Mouse (Mus musculus): Measurements from ENCODE around the gene Ssr2.
"Not testable (repeated sequence)": the region's sequence is repeated elsewhere in the genome, so short reads cannot be mapped to it uniquely, and the experiment has no call there.

Gene Ssr2

GRCm38 (mm10) chr3:88563966-88564365 is 11.7 kb upstream of the Ssr2 start:
- no peak for DNase-seq (ENCODE audit: low spot score)

GRCm38 (mm10) chr3:88566116-88566515 is 9.6 kb upstream of the Ssr2 start:
- DNase-seq (ENCODE audit: low spot score): no peak

- DNase-seq (ENCODE audit: low spot score): no peak
Measured at GRCm38 (mm10) chr3:88566536-88567061, 9.1 kb upstream of the Ssr2 start.

GRCm38 (mm10) chr3:88567892-88568291 is 7.8 kb upstream of the Ssr2 start:
- DNase-seq (ENCODE audit: low spot score): no peak

GRCm38 (mm10) chr3:88568615-88569014 is 7.1 kb upstream of the Ssr2 start:
- DNase-seq (ENCODE audit: low spot score): no peak

GRCm38 (mm10) chr3:88569093-88569492 is 6.6 kb upstream of the Ssr2 start:
- no peak for DNase-seq (ENCODE audit: low spot score)

GRCm38 (mm10) chr3:88569694-88570093 is 6.0 kb upstream of the Ssr2 start:
- no peak for DNase-seq (ENCODE audit: low spot score)

GRCm38 (mm10) chr3:88570341-88570740 is 5.3 kb upstream of the Ssr2 start:
- no peak for DNase-seq (ENCODE audit: low spot score)

- no peak for DNase-seq (ENCODE audit: low spot score)
Measured at GRCm38 (mm10) chr3:88571856-88572255, 3.8 kb upstream of the Ssr2 start.

GRCm38 (mm10) chr3:88572835-88573234 is 2.8 kb upstream of the Ssr2 start:
- DNase-seq (ENCODE audit: low spot score): no peak

- DNase-seq (ENCODE audit: low spot score): no peak
Measured at GRCm38 (mm10) chr3:88573810-88574209, 1.9 kb upstream of the Ssr2 start.

GRCm38 (mm10) chr3:88577846-88578245 is 2.2 kb downstream of the Ssr2 start:
- not testable (repeated sequence) for DNase-seq (ENCODE audit: low spot score)

- no peak for DNase-seq (ENCODE audit: low spot score)
Measured at GRCm38 (mm10) chr3:88578498-88579424, 3.1 kb downstream of the Ssr2 start.

- DNase-seq (ENCODE audit: low spot score): peak; percentile 59
Measured at GRCm38 (mm10) chr3:88579454-88580117, 3.9 kb downstream of the Ssr2 start.

- DNase-seq (ENCODE audit: low spot score): no peak
Measured at GRCm38 (mm10) chr3:88585769-88586168, 10.1 kb downstream of the Ssr2 start.

- DNase-seq (ENCODE audit: low spot score): no peak
Measured at GRCm38 (mm10) chr3:88586640-88587039, 11.0 kb downstream of the Ssr2 start.

- DNase-seq (ENCODE audit: low spot score): no peak
Measured at GRCm38 (mm10) chr3:88590246-88590645, 14.6 kb downstream of the Ssr2 start.

- no peak for DNase-seq (ENCODE audit: low spot score)
Measured at GRCm38 (mm10) chr3:88591044-88591443, 15.4 kb downstream of the Ssr2 start.

GRCm38 (mm10) chr3:88591950-88592731 is 16.5 kb downstream of the Ssr2 start:
- no peak for DNase-seq (ENCODE audit: low spot score)

GRCm38 (mm10) chr3:88592942-88593576 is 17.4 kb downstream of the Ssr2 start:
- DNase-seq (ENCODE audit: low spot score): no peak

- DNase-seq (ENCODE audit: low spot score): no peak
Measured at GRCm38 (mm10) chr3:88593893-88594580, 18.4 kb downstream of the Ssr2 start.

Measured in ovary, adult 18-20 months (tissue).